8 mouse cellular contexts compared by ENCODE assay signal in genomic region chr9:111093094-111093493, GRCm38 (mm10). TPM values are rescaled to one million over a fixed set of nuclear protein-coding genes. Genes with fewer than 3 reads are reported as not detected.
DNase-seq lines count a peak whose midpoint lies in the region; ATAC-seq and TF ChIP-seq lines count a peak whose summit lies in the region.

No protein-coding gene starts in this region.

- H3K27me3 ChIP-seq in liver, adult 2 months (ENCODE audit: control insufficient read depth, insufficient read depth, low read length) = no peaks in the 10 kb centered on the region
- peaks cover 4% of the 10 kb centered on the region; the same call in 1 of the 2 replicates for H3K27me3 ChIP-seq in liver, embryonic 11.5 days (replicated peaks; ENCODE audit: control insufficient read depth, insufficient read depth, low read length)

- H3K36me3 ChIP-seq in liver, adult 2 months (ENCODE audit: control insufficient read depth, insufficient read depth, low read length) = no peaks in the 10 kb centered on the region
- no peaks in the 10 kb centered on the region for H3K36me3 ChIP-seq in liver, embryonic 11.5 days (ENCODE audit: control insufficient read depth, insufficient read depth, low read length)

- peak; percentile 55 for DNase-seq in liver, adult 2 months (ENCODE audit: extremely low read depth, low read depth, low spot score)
- no peak for DNase-seq in liver, embryonic 11.5 days (ENCODE audit: low spot score)
- DNase-seq in R1 (ENCODE audit: low read depth, low spot score) = peak; percentile 76
- DNase-seq in cerebellum, postnatal 14 days = peak; percentile 77 to 79
- DNase-seq in heart, postnatal 14 days = peak; percentile 68 to 74
- DNase-seq in left cerebral cortex, postnatal 4 days = peak; percentile 52
- peak; percentile 58 for DNase-seq in retina, postnatal 1 day

- H3K79me2 ChIP-seq in liver, adult 2 months (ENCODE audit: control insufficient read depth, insufficient read depth, low read length) = no peaks in the 10 kb centered on the region

- H3K27ac ChIP-seq in liver, adult 2 months (replicated peaks; ENCODE audit: insufficient read depth, low read depth, low read length) = no peak overlapping the region
- no peak overlapping the region for H3K27ac ChIP-seq in liver, embryonic 11.5 days (ENCODE audit: low read depth, low read length)

- TF ChIP-seq CTCF in liver, adult 2 months (IDR thresholded peaks at IDR 0.05; ENCODE audit: low read depth, low read length) = peak; percentile 89

- WGBS in liver, adult 2 months = 23% methylated on average over 5 of the region's 5 CpGs
- 29% methylated on average over 5 of the region's 5 CpGs for WGBS in liver, embryonic 11.5 days

- no peaks in the 10 kb centered on the region for H3K4me1 ChIP-seq in liver, adult 2 months (ENCODE audit: control insufficient read depth, insufficient read depth, low read length)
- H3K4me1 ChIP-seq in liver, embryonic 11.5 days (replicated peaks; ENCODE audit: control insufficient read depth, insufficient read depth, low read length) = 0 out of 2 replicates have a peak, but pooled peaks cover 3% of the 10 kb centered on the region

- no peaks in the 10 kb centered on the region for H3K9me3 ChIP-seq in liver, embryonic 11.5 days (ENCODE audit: control insufficient read depth, low read length)

- ATAC-seq in liver, embryonic 11.5 days (replicated peaks; ENCODE audit: low FRiP score) = no peak
- ATAC-seq in granulocyte monocyte progenitor cell, adult 5-6 weeks (replicated peaks; ENCODE audit: poor library complexity, severe bottlenecking) = no peak

- H3K9ac ChIP-seq in liver, adult 2 months (ENCODE audit: low read depth, low read length) = no peak overlapping the region
- no peak overlapping the region for H3K9ac ChIP-seq in liver, embryonic 11.5 days (ENCODE audit: low read depth, low read length)

- H3K4me2 ChIP-seq in liver, embryonic 11.5 days = no peak overlapping the region

- no peak for TF ChIP-seq POLR2A in liver, adult 2 months (IDR thresholded peaks at IDR 0.05; ENCODE audit: extremely low read depth, insufficient read depth, low read length)

- no peak overlapping the region for H3K4me3 ChIP-seq in liver, adult 2 months (ENCODE audit: insufficient read depth, low read depth, low read length)
- H3K4me3 ChIP-seq in liver, embryonic 11.5 days (ENCODE audit: low read depth, low read length) = no peak overlapping the region

- intact Hi-C loops in heart, postnatal 14 days (cut with DNase I) = loop anchor here (5.0 kb wide), 3 partner anchors 64 to 144 kb away; no protein-coding TSS in a partner anchor
- intact Hi-C loops in left cerebral cortex, postnatal 4 days (cut with DNase I) = no loop called here

RNA-seq across cellular contexts. Expression of gene Lrrfip2, which starts 24.3 kb away (rescaled TPM):
- 24.6 and 37.8 TPM in 2 replicates for total RNA-seq in liver, adult 2 months (2014; rRNA removed)
- 9.3 and 9.7 TPM in 2 replicates for polyA plus RNA-seq in liver, adult 2 months (2012; rRNA removed)
- polyA plus RNA-seq in liver, embryonic 11.5 days (2014; fragmentation: Nextera tagmentation; extraction: Ambion mirVana) = 40.0 and 40.3 TPM in 2 replicates
- 10 to 100 TPM; 85.8 to 86.9 TPM for total RNA-seq in heart, postnatal 14 days (2021)
- 10 to 100 TPM; 37.9 to 45.8 TPM for total RNA-seq in left cerebral cortex, postnatal 4 days (2021)
- 34.0 and 37.9 TPM in 2 replicates for total RNA-seq in granulocyte monocyte progenitor cell, adult 5-6 weeks (2014; fragmentation: Nextera tagmentation)
- total RNA-seq in granulocyte monocyte progenitor cell, adult 5-6 weeks (2017) = 75.1 and 86.0 TPM in 2 replicates

RNA-seq across cellular contexts. Expression of gene Ccrl2, which starts 35.8 kb away (rescaled TPM):
- 2.4 and 3.2 TPM in 2 replicates for total RNA-seq in liver, adult 2 months (2014; rRNA removed)
- 1.3 and 1.8 TPM in 2 replicates for polyA plus RNA-seq in liver, adult 2 months (2012; rRNA removed)
- 4.7 and 5.2 TPM in 2 replicates for polyA plus RNA-seq in liver, embryonic 11.5 days (2014; fragmentation: Nextera tagmentation; extraction: Ambion mirVana)
- 10 to 100 TPM in 1 of 2 experiments, 1 to 10 TPM in 1; 9.7 to 10.5 TPM for total RNA-seq in heart, postnatal 14 days (2021)
- under 1 TPM; 0.48 to 0.98 TPM for total RNA-seq in left cerebral cortex, postnatal 4 days (2021)
- total RNA-seq in granulocyte monocyte progenitor cell, adult 5-6 weeks (2014; fragmentation: Nextera tagmentation) = 3.7 TPM in 1 of 2 replicates, not detected in the other
- total RNA-seq in granulocyte monocyte progenitor cell, adult 5-6 weeks (2017) = 6.5 and 8.8 TPM in 2 replicates
